In genomic region chr5:34336775-34337450, GRCm38 (mm10) we compare ENCODE assay signal across 8 mouse cellular contexts. TPM values are rescaled to one million over a fixed set of nuclear protein-coding genes. Genes with fewer than 3 reads are reported as not detected.
DNase-seq lines count a peak whose midpoint lies in the region; ATAC-seq and TF ChIP-seq lines count a peak whose summit lies in the region.

No protein-coding gene starts in this region.

- DNase-seq in 3134 (ENCODE audit: extremely low read depth, insufficient read length, low spot score) = peak; percentile 78
- peak; percentile 42 for DNase-seq in WW6 (ENCODE audit: low read depth, low spot score)
- DNase-seq in embryo, embryonic 11 days = peak; percentile 82
- DNase-seq in heart, adult 9 months (ENCODE audit: low spot score in 2 of 2) = peak; percentile 6 to 26
- DNase-seq in kidney, adult 2 months = peak; percentile 51
- DNase-seq in natural killer cell, adult 2 months (ENCODE audit: low spot score in 2 of 2) = peak; percentile 71 to 72

- H3K4me1 ChIP-seq in kidney, adult 2 months (ENCODE audit: control insufficient read depth, insufficient read depth, low read length) = peaks cover 3% of the 10 kb centered on the region; the same call in 1 of the 2 replicates
- H3K4me1 ChIP-seq in liver, embryonic 15.5 days (replicated peaks) = peaks cover 47% of the 10 kb centered on the region
- H3K4me1 ChIP-seq in stomach, embryonic 15.5 days = peaks cover 7% of the 10 kb centered on the region; the same call in 1 of the 2 replicates

- no peaks in the 10 kb centered on the region for H3K27me3 ChIP-seq in kidney, adult 2 months (replicated peaks; ENCODE audit: control insufficient read depth, insufficient read depth, low read length)
- no peaks in the 10 kb centered on the region for H3K27me3 ChIP-seq in liver, embryonic 15.5 days
- no peaks in the 10 kb centered on the region for H3K27me3 ChIP-seq in stomach, embryonic 15.5 days (replicated peaks)

- no peak for TF ChIP-seq CTCF in kidney, adult 2 months (conservative IDR thresholded peaks at IDR 0.05; ENCODE audit: insufficient read depth, insufficient read length, low read depth, low read length)

- peak overlapping the region; percentile 88 for H3K4me2 ChIP-seq in liver, embryonic 15.5 days
- peak overlapping the region; percentile 61 for H3K4me2 ChIP-seq in stomach, embryonic 15.5 days

- peak overlapping the region; percentile 86 for H3K4me3 ChIP-seq in kidney, adult 2 months (ENCODE audit: insufficient read depth, low read depth, low read length)
- peak overlapping the region; percentile 98 for H3K4me3 ChIP-seq in liver, embryonic 15.5 days (replicated peaks)
- H3K4me3 ChIP-seq in stomach, embryonic 15.5 days (replicated peaks) = peak overlapping the region; percentile 81

- peak overlapping the region; percentile 93 for H3K9ac ChIP-seq in liver, embryonic 15.5 days
- peak overlapping the region; percentile 87 for H3K9ac ChIP-seq in stomach, embryonic 15.5 days

- peak; percentile 54 for ATAC-seq in liver, embryonic 15.5 days (ENCODE audit: insufficient read depth)
- peak; percentile 55; the same call in 1 of the 2 replicates for ATAC-seq in stomach, embryonic 15.5 days (ENCODE audit: insufficient read depth, low FRiP score, low read depth)

- no peaks in the 10 kb centered on the region for H3K36me3 ChIP-seq in kidney, adult 2 months (ENCODE audit: control insufficient read depth, insufficient read depth, low read length)
- peaks cover 6% of the 10 kb centered on the region for H3K36me3 ChIP-seq in liver, embryonic 15.5 days (replicated peaks)
- no peaks in the 10 kb centered on the region for H3K36me3 ChIP-seq in stomach, embryonic 15.5 days

- TF ChIP-seq POLR2A in kidney, adult 2 months (IDR thresholded peaks at IDR 0.05; ENCODE audit: low read depth, low read length) = no peak

- H3K9me3 ChIP-seq in liver, embryonic 15.5 days (replicated peaks) = no peaks in the 10 kb centered on the region
- H3K9me3 ChIP-seq in stomach, embryonic 15.5 days = no peaks in the 10 kb centered on the region

- peak overlapping the region; percentile 79 for H3K27ac ChIP-seq in kidney, adult 2 months (ENCODE audit: insufficient read depth, low read depth, low read length)
- peak overlapping the region; percentile 96 for H3K27ac ChIP-seq in liver, embryonic 15.5 days (replicated peaks)
- peak overlapping the region; percentile 95 for H3K27ac ChIP-seq in stomach, embryonic 15.5 days

- under 1% methylated on average over 42 of the region's 42 CpGs for WGBS in kidney, adult 2 months
- WGBS in liver, embryonic 15.5 days (ENCODE audit: insufficient replicate concordance) = under 1% methylated on average over 42 of the region's 42 CpGs
- whole genome bisulfite sequencing in stomach, embryonic 15.5 days = under 1% methylated on average over 42 of the region's 42 CpGs

RNA-seq across cellular contexts. Expression of gene Rnf4, which starts 0.8 kb away (rescaled TPM):
- 47.5 and 49.9 TPM in 2 replicates for polyA plus RNA-seq in kidney, adult 2 months (2012; rRNA removed)
- 69.8 and 71.7 TPM in 2 replicates for polyA plus RNA-seq in liver, embryonic 15.5 days (2015; fragmentation: Nextera tagmentation; extraction: Ambion mirVana)
- 138 and 151 TPM in 2 replicates for polyA plus RNA-seq in stomach, embryonic 15.5 days (2015; fragmentation: Nextera tagmentation; extraction: Ambion mirVana)

RNA-seq across cellular contexts. Expression of gene Fam193a, which starts 32.8 kb away (rescaled TPM):
- polyA plus RNA-seq in kidney, adult 2 months (2012; rRNA removed) = 37.5 and 39.0 TPM in 2 replicates
- polyA plus RNA-seq in liver, embryonic 15.5 days (2015; fragmentation: Nextera tagmentation; extraction: Ambion mirVana) = 3.2 and 4.3 TPM in 2 replicates
- polyA plus RNA-seq in stomach, embryonic 15.5 days (2015; fragmentation: Nextera tagmentation; extraction: Ambion mirVana) = 10.3 and 11.8 TPM in 2 replicates

RNA-seq across cellular contexts. Expression of gene Cfap99, which starts 48.5 kb away (rescaled TPM):
- 0.05 TPM in 1 of 2 replicates, not detected in the other for polyA plus RNA-seq in kidney, adult 2 months (2012; rRNA removed)
- polyA plus RNA-seq in liver, embryonic 15.5 days (2015; fragmentation: Nextera tagmentation; extraction: Ambion mirVana) = not detected in 2 replicates
- not detected in 2 replicates for polyA plus RNA-seq in stomach, embryonic 15.5 days (2015; fragmentation: Nextera tagmentation; extraction: Ambion mirVana)

RNA-seq across cellular contexts. Expression of gene Zfyve28, which starts 48.7 kb away (rescaled TPM):
- polyA plus RNA-seq in kidney, adult 2 months (2012; rRNA removed) = 0.33 and 0.36 TPM in 2 replicates
- 0.07 TPM in 1 of 2 replicates, not detected in the other for polyA plus RNA-seq in liver, embryonic 15.5 days (2015; fragmentation: Nextera tagmentation; extraction: Ambion mirVana)
- 0.53 and 0.62 TPM in 2 replicates for polyA plus RNA-seq in stomach, embryonic 15.5 days (2015; fragmentation: Nextera tagmentation; extraction: Ambion mirVana)

Comparison
In these comparisons a context has a peak if more than half of its experiments do, and no peak if none do; other contexts are left out.
1. Peak in every context shown above with its lines: DNase-seq, ATAC-seq, H3K4me3 ChIP-seq and H3K27ac ChIP-seq.
2. DNase-seq: peak in every context shown above with its lines; median percentile 82 in embryo, embryonic 11 days; 78 in 3134; 72 in natural killer cell, adult 2 months; 51 in kidney, adult 2 months; 42 in WW6; 16 in heart, adult 9 months.